Mouse (Mus musculus) left cerebral cortex, postnatal 14 days (tissue): ENCODE measurements at regions not wholly inside any gene's neighbourhood (a gene's known extent, or its start where the extent isn't known, plus 50 kb on each side); places are given as distances from the start of the nearest gene placed in this dataset.

Experiments used
- DNase-seq, 2 experiments: peaks; one replicate each; pipeline ENCODE4 v3.0.0; 2021 to 2022; ENCODE audit warnings: low spot score in 2 of 2, mixed read lengths in 1 of 2
- intact Hi-C: fragments of 180-260 bp; cut with DNase I; formaldehyde crosslinking; loops from one replicate; pipeline ENCODE4 v1.15.1; 2025

DNA sequence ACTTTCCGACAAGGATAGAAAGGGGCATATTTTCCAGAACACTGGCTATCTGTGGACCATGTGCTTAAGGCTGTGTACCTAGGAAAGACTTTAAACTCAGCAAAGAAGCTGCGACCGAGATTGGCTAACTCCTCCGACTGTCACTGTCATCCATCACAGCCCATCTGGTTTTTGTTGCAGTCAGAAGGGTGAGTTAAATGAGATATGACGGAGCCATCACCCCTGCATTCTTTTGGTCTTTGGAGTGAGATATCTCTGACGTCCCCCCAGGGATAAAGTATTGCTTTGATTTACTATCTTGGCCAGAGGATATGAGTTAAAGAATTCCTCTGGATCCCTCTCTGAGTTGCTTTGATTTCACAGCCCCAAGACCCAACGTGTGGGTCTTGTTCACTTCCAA is 160.0 kb upstream of the Ubash3b start:
- intact Hi-C loops = no loop called here
- no peak for DNase-seq

- intact Hi-C loops = no loop called here
- DNase-seq = no peak
These were observed 157.6 kb upstream of the Ubash3b start for GRCm38 (mm10) chr9:41319066-41319465.

DNA sequence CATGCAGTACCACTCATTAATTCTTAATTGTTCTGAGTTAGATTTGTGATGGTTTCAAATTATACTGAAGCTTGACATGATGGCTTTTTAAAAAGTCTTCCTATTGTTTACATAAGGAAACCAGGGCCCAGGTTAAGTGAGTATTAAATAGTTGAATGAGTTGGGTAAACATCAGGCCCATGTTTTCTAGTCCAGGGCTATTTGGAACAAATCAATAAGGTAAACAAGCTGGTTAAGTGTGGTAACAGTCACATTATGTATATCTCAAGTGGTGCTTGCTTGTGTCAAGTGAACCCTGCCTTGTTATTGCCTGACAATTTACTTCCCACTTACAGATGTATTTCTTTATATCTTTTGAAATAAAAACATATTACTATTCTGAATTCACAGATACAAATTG is 144.7 kb upstream of the Ubash3b start:
- DNase-seq = no peak
- intact Hi-C loops = no loop called here

DNA sequence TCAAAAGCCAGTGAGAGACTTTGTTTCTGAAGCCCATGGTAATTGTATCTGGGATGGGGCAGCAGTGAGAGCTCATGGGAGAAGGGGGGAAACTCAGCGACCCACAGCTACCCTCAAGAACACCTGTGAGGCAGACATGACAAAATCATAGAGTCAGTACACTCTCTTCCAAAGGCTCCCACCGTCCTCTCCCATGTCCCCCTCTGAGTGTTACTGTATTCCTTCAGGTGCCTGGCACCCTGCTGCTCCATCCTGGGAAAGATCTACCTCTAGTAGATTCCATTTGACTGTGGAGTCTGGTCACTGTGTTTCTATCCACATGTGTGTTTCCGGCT is 142.0 kb upstream of the Ubash3b start:
- DNase-seq = no peak
- intact Hi-C loops = no loop called here

- no peak for DNase-seq
These were observed 141.5 kb upstream of the Ubash3b start for GRCm38 (mm10) chr9:41302809-41303493.

GRCm38 (mm10) chr9:41286145-41286468 is 124.6 kb upstream of the Ubash3b start:
- intact Hi-C loops = no loop called here
- no peak for DNase-seq

More at GRCm38 (mm10) chr9:41302809-41303493, 141.5 kb upstream of the Ubash3b start:
- intact Hi-C loops = no loop called here

DNA sequence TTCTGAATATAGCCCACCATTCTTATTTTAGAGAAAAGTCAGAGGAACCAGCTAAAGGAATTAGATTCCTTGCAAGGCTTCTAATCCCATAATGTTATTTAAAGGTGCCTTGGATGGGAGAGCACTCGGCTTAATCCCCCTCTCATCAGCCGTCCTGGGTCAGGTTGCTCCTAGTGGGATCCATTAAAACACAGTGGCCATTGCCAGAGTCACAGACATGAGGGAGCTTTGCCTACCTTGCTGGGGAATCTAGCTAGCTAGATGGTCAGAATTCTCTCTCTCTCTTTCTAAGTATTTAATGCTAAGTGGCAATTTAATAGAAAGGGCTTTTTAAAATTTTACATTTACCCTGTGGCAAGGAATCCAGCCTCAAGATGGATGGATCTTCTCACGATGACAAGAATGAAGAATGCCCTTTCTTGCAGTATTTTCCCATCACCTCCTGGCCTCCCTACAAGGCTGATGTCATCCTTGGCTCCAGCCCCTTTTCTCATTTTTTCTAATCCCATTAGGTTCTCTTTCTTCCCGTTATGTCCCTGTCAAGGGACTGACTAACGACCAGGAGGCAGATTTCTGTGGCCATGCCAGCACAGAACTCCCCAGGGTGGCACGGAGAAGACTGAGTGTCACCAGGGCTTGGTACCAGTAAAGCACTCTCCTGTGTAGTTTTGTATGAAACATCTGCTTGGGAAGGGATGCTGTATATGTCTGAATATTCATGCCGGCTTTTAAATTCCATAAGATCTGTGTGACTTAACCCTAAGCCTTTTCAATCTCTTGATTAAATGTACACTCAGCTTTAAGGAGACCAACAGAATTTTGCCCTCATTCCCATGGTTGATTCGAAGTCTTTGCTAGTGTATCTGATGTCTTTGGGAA is 124.0 kb upstream of the Ubash3b start:
- intact Hi-C loops = no loop called here
- DNase-seq = no peak

DNA sequence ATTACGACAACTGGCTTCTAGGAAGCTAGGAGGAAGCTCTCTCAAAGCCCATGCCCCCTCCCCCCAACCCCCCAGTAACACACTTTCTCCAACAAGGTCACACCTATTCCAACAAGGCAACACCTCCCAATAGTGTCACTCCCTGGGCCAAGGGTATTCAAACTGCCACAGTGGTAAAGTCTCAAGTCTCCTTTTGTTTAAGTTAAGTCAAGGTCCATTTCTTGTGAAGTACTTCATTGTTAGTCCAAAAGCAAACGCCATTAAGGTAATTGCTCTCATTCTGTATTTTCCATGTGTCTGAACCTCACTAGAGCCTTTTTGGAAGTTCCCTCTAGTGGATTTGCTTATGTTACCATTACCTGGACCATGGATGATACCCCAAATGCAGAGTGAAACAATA is 116.2 kb upstream of the Ubash3b start:
- intact Hi-C loops = no loop called here

DNA sequence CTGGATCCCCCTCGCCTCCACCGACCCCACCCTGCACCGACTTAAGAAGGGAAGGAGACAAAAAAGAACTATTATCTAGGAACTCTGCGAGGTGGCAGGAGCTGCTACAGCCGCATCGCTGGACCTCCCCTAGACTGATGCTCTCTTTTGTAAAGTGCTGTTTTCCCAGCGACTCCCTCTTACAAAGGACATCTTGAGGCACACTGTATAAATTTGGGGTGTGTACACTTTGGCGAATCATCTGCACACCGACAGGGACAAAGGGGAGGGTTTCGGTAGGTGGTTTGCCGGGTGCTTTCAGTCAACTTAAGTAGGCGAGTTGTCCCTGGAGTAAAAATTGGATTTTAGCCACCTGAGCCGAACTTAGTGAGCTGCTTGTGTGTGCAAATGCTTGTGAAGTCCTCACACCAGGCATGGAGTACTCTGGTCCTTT is 112.4 kb upstream of the Ubash3b start:
- no peak for DNase-seq
- intact Hi-C loops = no loop called here

More for the DNA sequence above, 116.2 kb upstream of the Ubash3b start:
- no peak for DNase-seq

GRCm38 (mm10) chr9:41273171-41273781 is 111.8 kb upstream of the Ubash3b start:
- intact Hi-C loops = no loop called here
- DNase-seq = no peak

DNA sequence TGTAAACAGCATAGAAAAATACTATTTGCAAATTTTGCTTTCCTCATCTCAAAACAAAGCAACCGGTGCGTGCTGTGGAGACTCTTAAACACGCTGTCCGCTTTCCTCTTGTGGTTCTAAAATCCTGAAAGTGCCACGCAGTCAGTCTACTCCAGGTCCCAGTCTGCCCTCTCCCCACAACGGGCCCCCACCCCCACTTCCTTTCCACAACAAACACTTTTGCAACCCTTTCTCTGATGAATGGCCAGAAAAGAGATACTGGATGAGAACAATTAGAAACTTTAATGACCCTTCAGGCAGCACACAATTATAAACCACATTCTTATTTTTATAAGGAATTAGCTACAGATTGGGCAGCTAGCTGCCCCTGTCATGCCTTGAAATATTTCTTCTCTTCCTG is 111.1 kb upstream of the Ubash3b start:
- DNase-seq = no peak
- intact Hi-C loops = no loop called here

GRCm38 (mm10) chr9:41268112-41268511 is 106.6 kb upstream of the Ubash3b start:
- intact Hi-C loops = no loop called here
- DNase-seq = no peak

DNA sequence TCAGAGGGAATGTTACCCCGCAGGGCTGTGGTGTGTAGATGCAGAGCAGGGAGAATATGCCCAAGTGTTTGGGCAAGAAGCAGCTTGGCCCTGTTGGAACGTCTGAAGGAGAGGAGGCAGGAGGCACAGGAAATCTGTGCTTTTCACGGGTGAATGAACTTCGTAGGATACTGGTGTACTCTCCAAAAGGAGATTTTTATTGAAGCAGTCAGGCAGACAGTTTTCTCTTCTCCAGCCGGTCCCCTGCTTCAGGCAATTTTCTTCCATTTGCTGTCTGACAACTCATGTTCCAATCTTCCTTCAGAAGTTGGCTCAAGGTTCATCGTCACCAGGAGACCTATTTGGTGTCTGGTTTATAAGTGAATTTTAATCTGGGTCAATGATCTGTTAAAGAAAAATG is 103.0 kb upstream of the Ubash3b start:
- intact Hi-C loops = no loop called here
- DNase-seq = no peak

DNA sequence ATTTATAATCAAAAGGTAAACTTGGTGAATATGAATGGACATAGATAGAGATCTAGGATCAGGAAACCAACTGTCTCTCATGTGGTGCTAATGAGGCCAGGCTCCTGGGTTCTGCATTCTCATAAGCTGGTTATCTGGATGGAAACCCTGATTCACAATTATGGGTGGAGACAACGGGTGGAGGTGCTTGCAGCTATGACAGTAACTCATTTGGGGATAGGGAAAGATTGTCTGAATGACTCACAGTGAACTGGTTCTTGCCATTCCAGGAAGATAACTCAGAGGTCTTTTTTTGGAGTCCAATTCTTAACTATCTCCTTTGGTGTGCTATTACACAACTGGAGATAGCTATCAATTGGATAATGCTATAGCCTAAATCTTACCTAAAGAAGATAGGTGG is 95.7 kb upstream of the Ubash3b start:
- DNase-seq = no peak
- intact Hi-C loops = no loop called here

GRCm38 (mm10) chr9:41242372-41242771 is 80.9 kb upstream of the Ubash3b start:
- no peak for DNase-seq
- intact Hi-C loops = no loop called here

GRCm38 (mm10) chr9:41239097-41239451 is 77.6 kb upstream of the Ubash3b start:
- no peak for DNase-seq
- intact Hi-C loops = no loop called here

DNA sequence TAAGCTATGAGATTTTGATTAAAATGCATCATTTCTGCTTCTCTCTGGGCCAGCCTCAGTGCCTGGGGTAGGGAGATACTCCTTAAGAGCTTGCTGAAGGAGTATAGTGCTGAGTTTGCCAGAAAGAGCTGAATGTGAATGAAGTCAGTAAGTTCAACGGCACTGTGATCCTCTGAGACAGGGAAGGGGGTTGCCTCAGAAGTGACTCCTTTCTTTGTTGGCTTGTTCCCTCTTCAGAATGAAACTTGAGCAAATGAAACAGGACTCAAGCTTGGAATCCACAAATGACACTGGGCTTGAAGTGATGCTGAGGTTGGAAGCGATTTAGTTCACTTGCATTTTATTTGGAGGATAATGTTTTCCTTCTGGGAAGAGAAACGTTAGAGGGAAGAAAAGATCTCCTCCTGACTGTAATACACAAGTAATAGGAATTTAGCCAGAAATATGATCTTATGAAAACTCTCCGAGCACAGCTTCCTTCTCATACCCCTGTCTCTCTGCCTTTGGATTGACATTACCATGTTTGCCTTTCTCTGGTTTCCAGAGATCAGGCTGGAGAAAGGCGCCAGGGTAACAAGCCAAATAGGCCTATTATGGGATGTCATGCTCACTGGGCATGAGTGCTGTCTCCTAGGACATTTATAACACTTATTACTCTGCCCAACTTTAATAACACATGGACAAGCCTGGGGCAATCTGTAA is 77.0 kb upstream of the Ubash3b start:
- DNase-seq = no peak
- intact Hi-C loops = no loop called here

- no peak for DNase-seq
- intact Hi-C loops = no loop called here
These were observed 75.8 kb upstream of the Ubash3b start for GRCm38 (mm10) chr9:41237265-41237664.

- intact Hi-C loops = loop anchor here (2.0 to 5.0 kb wide), 5 partner anchors 148 to 743 kb away; no protein-coding TSS in a partner anchor
- DNase-seq = no peak
These were observed 67.7 kb upstream of the Ubash3b start for GRCm38 (mm10) chr9:41229225-41229582.
